Mouse (Mus musculus): Measurements from ENCODE around the gene Lypd5. TPM values are rescaled to one million over a fixed set of nuclear protein-coding genes. Genes with fewer than 3 reads are reported as not detected.

The Lypd5 gene
- polyA plus RNA-seq, 1 experiment from 2014 or later: 201 TPM

DNA sequence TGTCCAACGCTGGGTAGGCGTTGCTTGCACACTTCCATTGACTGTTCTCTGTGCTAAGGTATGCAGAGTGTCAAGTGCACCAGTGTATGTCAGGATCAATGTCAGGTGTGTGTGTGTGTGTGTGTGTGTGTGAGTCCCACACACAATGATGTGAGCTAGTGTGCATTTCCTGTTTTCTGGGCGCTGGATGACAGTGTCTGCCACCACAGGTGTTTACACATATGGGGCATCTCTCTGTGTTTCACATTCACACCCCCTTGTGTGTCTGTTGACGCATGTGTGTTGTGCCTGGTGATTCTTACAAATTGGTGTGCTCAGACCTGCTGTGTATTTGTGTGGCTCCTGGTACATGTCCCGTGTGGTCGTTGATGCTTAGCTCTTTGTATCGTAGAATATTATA, 19.9 kb downstream of the Lypd5 start:
- Histone ChIP-seq H3K27ac (replicated peaks) (no peak overlapping the region), H3K4me1 (replicated peaks; ENCODE audit: control insufficient read depth, insufficient read depth) (0 out of 2 replicates have a peak, but pooled peaks cover 2% of the 10 kb centered on the region), H3K9me3 (ENCODE audit: control insufficient read depth, low read length) (no peaks in the 10 kb centered on the region), H3K4me2 (replicated peaks; ENCODE audit: low read depth) (no peak overlapping the region), H3K4me3 (ENCODE audit: low read depth, low read length) (no peak overlapping the region), H3K36me3 (ENCODE audit: control insufficient read depth, insufficient read depth, low read length) (no peaks in the 10 kb centered on the region), H3K27me3 (ENCODE audit: control insufficient read depth, insufficient read depth, low read length) (no peaks in the 10 kb centered on the region), H3K9ac (ENCODE audit: low read length) (no peak overlapping the region)
- no peak for ATAC-seq (ENCODE audit: low FRiP score, low TSS enrichment)
- DNase-seq (ENCODE audit: low spot score): no peak
- no peak for TF ChIP-seq EP300 (optimal IDR thresholded peaks at IDR 0.05)
- no peak for TF ChIP-seq CTCF (IDR thresholded peaks at IDR 0.05; ENCODE audit: low read depth)
- WGBS: 87% methylated on average over 7 of the region's 7 CpGs

DNA sequence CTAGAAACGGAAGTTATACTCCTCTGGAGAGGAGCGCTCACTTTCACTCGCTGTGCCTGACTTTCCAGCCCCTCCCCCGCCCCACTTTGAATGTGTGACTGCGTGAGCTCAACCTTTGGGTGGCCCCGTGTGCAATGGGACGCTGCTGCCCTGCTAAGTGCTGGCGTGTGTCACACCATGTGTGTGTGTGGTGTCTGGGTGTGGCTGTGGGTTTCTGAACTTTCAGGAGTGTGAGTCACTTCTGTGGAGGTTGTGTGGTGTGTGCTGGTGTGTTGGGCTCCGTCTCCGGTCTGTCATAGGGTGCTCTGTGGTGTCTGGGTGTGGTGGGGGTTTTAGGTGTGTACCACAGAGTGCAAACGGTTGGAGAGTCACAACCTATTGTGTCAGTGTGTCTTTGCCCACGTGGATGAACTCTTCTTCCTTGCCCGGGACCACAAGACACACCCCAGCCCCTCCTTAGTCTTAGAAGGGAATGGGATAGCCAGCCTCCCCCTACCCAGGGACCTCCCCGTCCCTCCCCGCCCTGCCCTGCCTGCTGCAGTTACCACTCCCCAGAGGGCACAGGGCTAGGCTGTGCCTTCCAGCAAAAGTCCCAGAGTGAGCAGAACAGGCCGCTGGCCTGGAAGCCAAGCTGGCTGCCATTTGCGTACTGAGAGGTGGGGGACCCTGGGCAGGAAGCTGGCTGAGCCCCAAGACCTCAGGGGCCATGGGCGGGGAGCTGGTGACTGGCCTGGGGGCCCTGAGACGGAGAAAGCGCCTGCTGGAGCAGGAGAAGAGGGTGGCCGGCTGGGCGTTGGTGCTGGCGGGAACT, 20.9 kb downstream of the Lypd5 start, which contains the start of gene Kcnn4:
Kcnn4 (plus strand) TSS at position 533 of the 811 bp plus-strand sequence.
- Histone ChIP-seq H3K9me3 (ENCODE audit: control insufficient read depth, low read length) (no peaks in the 10 kb centered on the region), H3K4me2 (replicated peaks; ENCODE audit: low read depth) (peak within 1 kb of the TSS; percentile 42), H3K4me3 (ENCODE audit: low read depth, low read length) (peak within 1 kb of the TSS; percentile 21), H3K27ac (replicated peaks) (peak within 1 kb of the TSS; percentile 74), H3K27me3 (ENCODE audit: control insufficient read depth, insufficient read depth, low read length) (no peaks in the 10 kb centered on the region), H3K4me1 (replicated peaks; ENCODE audit: control insufficient read depth, insufficient read depth) (0 out of 2 replicates have a peak, but pooled peaks cover 2% of the 10 kb centered on the region), H3K9ac (ENCODE audit: low read length) (peak within 1 kb of the TSS; percentile 54; the same call in 1 of the 2 replicates), H3K36me3 (ENCODE audit: control insufficient read depth, insufficient read depth, low read length) (no peaks in the 10 kb centered on the region)
- ATAC-seq (ENCODE audit: low FRiP score, low TSS enrichment) (peak; percentile 77), DNase-seq (ENCODE audit: low spot score) (peak; percentile 73)
- 23% methylated on average over 23 of the region's 23 CpGs for WGBS
- TF ChIP-seq EP300 (optimal IDR thresholded peaks at IDR 0.05) (no peak), CTCF (IDR thresholded peaks at IDR 0.05; ENCODE audit: low read depth) (no peak)

DNA sequence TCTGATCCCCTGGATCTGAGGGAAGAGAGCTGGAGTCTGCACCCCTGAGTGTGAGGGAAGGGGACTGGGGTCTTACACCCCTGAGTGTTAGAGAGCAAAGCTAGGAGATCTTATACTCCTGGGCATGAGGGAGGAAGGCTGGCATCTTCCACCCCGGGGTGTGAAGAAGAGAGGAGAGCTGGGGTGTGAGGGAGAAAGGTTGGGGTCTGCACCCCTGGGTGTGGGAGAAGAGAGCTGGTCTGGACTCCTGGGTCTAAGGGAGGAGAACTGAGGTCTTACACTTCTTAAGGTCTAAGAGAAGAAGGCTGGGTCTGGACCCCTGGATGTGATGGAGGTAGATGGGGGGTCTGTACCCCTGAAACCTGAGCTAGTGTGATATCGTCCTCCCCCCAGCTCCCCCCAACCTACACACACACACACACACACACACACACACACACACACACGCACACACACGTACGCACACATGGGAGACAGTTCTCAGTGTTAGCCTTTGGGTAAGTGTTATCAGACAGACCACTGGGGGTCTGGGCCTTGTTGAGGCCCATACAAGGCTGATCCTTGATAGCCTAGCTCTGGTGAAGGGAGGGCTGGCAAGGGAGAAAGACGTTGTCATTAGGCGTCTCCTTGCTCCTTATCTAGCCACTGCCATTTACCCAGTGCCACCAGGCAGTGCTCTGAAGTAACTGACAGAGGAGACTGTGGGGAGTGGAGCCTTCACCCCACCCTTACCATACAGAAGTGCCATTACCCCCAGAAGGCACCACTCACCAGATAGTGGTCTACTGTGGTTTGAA, 22.2 kb downstream of the Lypd5 start:
- Histone ChIP-seq H3K4me1 (replicated peaks; ENCODE audit: control insufficient read depth, insufficient read depth) (0 out of 2 replicates have a peak, but pooled peaks cover 2% of the 10 kb centered on the region), H3K9ac (ENCODE audit: low read length) (no peak overlapping the region), H3K4me3 (ENCODE audit: low read depth, low read length) (peak overlapping the region; percentile 21), H3K9me3 (ENCODE audit: control insufficient read depth, low read length) (no peaks in the 10 kb centered on the region), H3K4me2 (replicated peaks; ENCODE audit: low read depth) (peak overlapping the region; percentile 42), H3K36me3 (ENCODE audit: control insufficient read depth, insufficient read depth, low read length) (no peaks in the 10 kb centered on the region), H3K27me3 (ENCODE audit: control insufficient read depth, insufficient read depth, low read length) (no peaks in the 10 kb centered on the region), H3K27ac (replicated peaks) (peak overlapping the region; percentile 61; the same call in 1 of the 2 replicates)
- WGBS: 49% methylated on average over 7 of the region's 7 CpGs
- ATAC-seq (ENCODE audit: low FRiP score, low TSS enrichment): peak; percentile 20; the same call in 1 of the 2 replicates
- DNase-seq (ENCODE audit: low spot score): peak; percentile 34
- TF ChIP-seq EP300 (optimal IDR thresholded peaks at IDR 0.05) (no peak), CTCF (IDR thresholded peaks at IDR 0.05; ENCODE audit: low read depth) (no peak)

- Histone ChIP-seq H3K4me2 (replicated peaks; ENCODE audit: low read depth) (no peak overlapping the region), H3K27me3 (ENCODE audit: control insufficient read depth, insufficient read depth, low read length) (no peaks in the 10 kb centered on the region), H3K27ac (replicated peaks) (peak overlapping the region; percentile 61; the same call in 1 of the 2 replicates), H3K9me3 (ENCODE audit: control insufficient read depth, low read length) (no peaks in the 10 kb centered on the region), H3K4me1 (replicated peaks; ENCODE audit: control insufficient read depth, insufficient read depth) (0 out of 2 replicates have a peak, but pooled peaks cover 2% of the 10 kb centered on the region), H3K36me3 (ENCODE audit: control insufficient read depth, insufficient read depth, low read length) (no peaks in the 10 kb centered on the region), H3K9ac (ENCODE audit: low read length) (no peak overlapping the region), H3K4me3 (ENCODE audit: low read depth, low read length) (no peak overlapping the region)
- TF ChIP-seq EP300 (optimal IDR thresholded peaks at IDR 0.05) (no peak), CTCF (IDR thresholded peaks at IDR 0.05; ENCODE audit: low read depth) (no peak)
- no peak for DNase-seq (ENCODE audit: low spot score)
- no peak for ATAC-seq (ENCODE audit: low FRiP score, low TSS enrichment)
- WGBS: 57% methylated on average over 3 of the region's 3 CpGs
Observed at GRCm38 (mm10) chr7:24371809-24372145, 22.8 kb downstream of the Lypd5 start.

DNA sequence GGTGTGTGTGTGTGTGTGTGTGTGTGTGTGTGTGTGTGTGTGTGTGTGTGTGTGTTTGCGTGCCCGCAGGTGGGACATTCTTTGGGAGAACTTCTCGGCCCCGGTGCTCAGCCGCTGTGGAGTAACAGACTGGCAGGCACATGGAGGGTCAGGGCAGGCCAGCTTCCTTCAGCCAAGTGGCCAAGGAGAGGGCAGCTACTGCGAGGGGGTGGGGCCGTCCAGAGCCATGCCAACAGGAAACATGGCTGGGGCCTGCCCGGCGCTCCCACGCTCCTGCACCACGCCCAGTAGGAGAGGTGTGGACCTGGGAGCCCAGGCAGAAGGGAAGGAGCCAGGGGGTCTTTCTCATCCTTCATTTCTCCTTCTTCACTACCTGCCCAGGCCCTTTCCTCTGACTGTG, 23.3 kb downstream of the Lypd5 start:
- Histone ChIP-seq H3K27me3 (ENCODE audit: control insufficient read depth, insufficient read depth, low read length) (no peaks in the 10 kb centered on the region), H3K4me2 (replicated peaks; ENCODE audit: low read depth) (no peak overlapping the region), H3K9me3 (ENCODE audit: control insufficient read depth, low read length) (no peaks in the 10 kb centered on the region), H3K4me1 (replicated peaks; ENCODE audit: control insufficient read depth, insufficient read depth) (peaks cover 6% of the 10 kb centered on the region; the same call in 1 of the 2 replicates), H3K9ac (ENCODE audit: low read length) (no peak overlapping the region), H3K27ac (replicated peaks) (peak overlapping the region; percentile 25; the same call in 1 of the 2 replicates), H3K36me3 (ENCODE audit: control insufficient read depth, insufficient read depth, low read length) (no peaks in the 10 kb centered on the region), H3K4me3 (ENCODE audit: low read depth, low read length) (no peak overlapping the region)
- 53% methylated on average over 8 of the region's 11 CpGs for WGBS
- TF ChIP-seq CTCF (IDR thresholded peaks at IDR 0.05; ENCODE audit: low read depth) (no peak), EP300 (optimal IDR thresholded peaks at IDR 0.05) (no peak)
- ATAC-seq (ENCODE audit: low FRiP score, low TSS enrichment) (peak; percentile 73), DNase-seq (ENCODE audit: low spot score) (peak; percentile 85)

Measured in stomach, postnatal 0 days (tissue).